Mouse (Mus musculus) embryo, embryonic 11 days (tissue): Measurements from ENCODE around the gene Zfr2.
A peak's percentile ranks its signal among the peaks of the same experiment; 100 is the strongest.

ENCODE experiments used
- DNase-seq: peaks from one replicate; pipeline ENCODE4 v3.0.0-alpha.2; 2015

Zfr2 gene

DNA sequence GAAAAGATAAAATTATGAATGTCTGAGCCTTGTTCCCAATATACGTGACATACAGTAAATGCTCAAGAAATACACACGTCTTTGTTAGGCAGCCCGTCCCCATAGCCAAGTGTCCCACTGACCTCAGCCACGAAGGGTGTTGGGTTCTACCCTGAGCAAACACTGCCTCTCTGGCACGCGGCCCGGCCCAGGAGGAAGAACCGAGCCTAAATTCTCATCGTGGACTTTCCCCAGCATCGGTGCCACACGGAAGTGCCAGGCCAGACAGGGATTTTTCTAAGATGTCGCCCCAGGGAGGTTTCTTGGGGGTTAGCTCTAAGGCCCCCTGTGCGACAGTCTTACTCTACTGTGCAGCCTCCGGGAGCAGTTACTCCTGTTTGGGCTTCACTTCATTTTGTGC is 56.9 kb downstream of the Zfr2 start:
- no peak for DNase-seq

DNA sequence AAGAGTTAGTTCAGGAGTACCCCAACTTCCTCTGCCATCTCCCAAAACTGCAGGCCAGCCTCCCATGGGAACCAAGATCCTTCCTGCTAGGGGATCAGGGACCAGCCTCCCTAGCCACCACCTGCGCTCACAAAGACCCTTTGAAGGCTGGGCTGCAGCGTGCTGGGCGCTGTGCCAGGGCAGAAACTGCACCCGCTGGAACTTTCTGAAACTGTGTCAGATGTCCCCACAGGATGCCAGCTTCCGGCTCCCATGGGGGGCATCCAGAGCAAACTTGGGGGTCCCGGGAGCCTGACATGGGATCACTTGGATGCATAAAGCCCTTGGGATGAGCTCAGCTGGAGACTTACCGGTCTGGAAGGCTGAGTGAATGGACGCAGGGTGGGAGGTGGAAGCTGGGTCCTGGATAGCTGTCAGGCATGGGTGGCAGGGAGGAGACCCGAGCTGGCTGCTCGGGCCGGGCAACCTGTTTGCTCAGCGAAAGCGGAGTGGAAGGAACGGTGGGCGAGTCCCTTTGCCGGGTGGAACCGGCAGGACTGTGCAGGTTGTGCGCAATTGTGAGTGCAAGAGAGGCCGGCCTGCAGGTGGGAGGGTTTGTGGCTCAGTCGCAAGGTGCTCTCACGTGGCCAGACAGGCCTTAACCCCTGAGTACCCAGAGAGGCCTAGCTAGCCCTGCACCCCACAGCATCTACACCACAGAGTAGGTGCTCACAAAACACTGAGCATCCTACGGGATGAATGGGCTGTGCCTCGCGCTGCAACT is 57.9 kb downstream of the Zfr2 start:
- DNase-seq, result no peak

DNA sequence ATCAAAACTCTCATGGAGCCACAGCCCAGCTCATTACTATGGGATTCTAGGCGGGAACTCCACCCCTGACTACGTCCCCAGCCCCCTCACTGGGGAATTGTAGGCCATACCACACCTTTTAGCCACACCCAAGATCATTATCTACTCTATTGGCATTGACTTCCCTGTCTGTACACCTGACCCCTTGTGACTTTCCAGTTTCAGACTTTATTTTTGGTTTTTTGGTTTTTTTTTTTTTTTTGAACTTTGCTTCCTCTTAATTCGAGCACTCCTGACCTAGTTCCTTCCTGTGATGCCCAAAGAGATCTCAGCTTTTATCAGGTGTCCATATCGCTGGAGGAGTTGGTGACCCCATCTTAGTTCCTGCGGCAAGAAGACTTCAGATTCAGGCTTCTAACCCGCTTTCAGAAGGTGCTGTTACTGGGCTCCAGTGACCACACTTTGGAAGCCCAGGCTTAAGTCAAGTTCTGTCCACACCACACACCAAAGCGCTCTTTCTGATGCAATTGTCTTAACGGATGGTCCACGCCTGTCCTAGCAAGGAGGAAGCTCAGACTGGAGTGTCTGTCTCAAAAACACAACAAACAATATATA is 58.7 kb downstream of the Zfr2 start, which contains the start of gene Tjp3:
Gene Tjp3 (minus strand): TSS at position 71 of the 594 bp plus-strand sequence.
- DNase-seq, result no peak

DNA sequence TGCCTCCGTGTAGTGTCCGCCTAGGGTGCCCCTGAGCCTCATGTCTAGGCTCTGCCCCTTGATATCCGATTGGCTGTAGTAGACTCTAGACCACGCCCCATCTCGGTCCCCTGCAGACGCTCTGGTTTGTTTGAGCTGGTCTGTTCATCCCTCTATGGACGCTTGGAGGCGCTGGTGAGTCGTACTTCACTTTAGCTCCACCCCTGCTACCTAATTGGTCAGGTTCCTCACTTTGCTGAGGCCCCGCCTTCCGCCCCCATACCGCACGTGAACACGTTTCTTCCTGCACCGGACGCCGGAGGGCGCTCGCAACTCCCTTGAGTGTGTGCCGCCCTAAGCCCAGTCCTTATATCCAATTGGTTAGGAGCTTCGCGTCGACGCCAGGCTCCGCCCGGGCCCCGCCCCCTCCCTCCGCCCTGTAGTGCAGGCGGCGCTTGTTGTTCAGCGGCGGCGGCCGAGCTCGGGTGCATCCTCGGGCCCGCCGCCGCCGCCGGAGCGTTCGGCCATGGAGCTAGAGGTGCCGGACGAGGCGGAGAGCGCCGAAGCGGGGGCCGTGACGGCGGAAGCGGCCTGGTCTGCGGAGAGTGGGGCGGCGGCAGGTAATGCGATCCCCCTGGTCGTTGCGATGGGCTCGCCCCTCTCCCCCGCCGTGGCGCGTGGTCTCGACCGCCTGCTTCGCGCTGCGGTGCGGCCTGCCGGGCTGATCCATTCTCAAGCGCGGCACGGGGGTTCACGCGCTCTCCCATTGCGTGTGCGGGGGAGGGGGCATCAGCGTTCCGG is 59.8 kb downstream of the Zfr2 start, which contains the start of gene Pip5k1c:
Gene Pip5k1c (plus strand): TSS at position 410 of the 780 bp plus-strand sequence.
- DNase-seq, result peak; percentile 100

DNA sequence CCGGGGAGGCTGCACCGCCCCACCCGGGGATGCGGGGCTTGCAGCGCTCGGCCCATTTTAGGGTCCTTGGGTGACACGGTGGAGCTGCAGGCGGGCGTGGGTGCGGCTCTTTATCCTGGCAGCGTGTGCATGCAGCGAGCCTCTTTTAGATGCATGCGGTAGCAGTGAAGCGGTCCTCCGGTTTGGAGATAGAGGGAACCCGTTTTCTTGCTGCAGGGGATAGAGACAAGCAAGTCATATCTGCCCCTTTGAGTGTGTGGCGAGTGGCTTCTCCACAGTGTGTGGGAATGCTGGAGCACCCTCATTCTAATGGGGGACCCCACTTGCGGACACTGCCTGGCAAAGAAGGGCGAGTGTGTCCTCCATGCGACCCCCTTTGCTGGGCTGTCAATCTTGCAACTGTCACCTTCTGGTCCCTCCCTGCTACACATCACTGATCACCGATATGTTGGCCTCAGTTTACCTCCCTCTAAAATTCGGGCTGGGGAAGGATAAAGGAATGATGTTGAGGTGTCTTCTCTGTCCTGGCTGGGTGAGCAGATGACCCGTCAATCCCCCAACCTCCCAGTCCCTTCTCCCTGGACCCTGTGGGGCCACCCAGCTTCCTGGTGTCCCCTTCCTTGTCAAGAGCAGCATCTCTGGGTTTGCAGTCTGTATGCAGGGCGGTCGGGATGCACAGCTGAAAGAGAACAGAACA is 60.5 kb downstream of the Zfr2 start:
- no peak for DNase-seq

DNA sequence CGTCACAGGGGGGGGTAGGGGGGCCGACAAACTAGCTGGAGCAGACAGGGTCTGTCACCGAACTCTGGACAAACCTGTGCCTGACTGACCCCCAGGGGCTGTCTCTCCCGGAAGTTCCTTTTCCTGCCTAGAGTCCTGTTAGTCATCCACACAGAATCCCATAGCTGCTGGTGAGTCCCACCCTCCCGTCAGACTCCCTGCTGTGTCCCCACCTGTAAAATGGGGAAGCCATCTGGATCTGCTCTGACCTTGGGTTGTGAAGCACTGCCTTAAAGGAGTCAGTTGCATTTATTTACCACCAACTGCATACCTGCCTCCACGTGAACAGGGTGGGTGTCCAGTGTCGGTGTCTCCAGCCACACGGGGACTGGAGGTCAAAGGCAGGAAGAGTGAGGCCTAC is 61.5 kb downstream of the Zfr2 start:
- no peak for DNase-seq

DNA sequence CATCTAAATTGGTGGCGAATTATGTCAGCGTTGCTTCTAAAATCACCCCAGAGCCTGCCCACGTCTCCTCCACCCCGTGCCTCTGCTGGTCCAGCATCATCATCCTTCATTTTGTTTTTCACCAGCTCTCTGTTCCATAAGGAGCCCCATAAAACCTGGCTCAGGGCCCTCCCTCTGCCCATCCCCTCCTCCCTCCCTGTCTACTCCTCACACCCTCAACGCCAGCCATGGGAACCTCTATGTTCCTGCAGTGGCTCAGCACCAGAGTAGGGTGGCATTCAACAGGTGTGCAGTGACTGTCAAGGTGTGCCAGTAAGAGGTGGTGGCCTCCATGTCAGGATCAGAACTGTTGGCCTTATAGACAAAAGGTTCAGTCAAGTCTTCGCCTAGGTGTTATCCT is 62.2 kb downstream of the Zfr2 start:
- no peak for DNase-seq

DNA sequence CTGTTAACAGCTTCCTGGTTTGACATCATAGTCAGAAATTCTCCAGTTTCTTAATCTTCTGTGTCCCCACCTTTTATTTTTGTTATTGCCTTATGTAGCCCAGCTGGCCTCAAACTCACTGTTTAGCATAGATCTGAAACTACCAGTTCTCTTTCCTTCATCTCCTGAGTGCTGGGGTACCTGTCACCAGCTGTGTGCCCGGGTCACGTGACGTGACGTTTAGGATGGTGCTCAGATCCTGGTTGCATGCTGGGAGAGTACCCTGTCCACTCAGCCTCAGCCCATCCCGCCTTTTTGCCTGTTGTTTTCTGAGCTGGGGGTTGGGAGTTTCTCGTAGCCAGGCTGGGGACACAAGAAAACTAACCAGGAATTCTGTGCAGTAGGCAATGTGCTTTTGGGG is 64.3 kb downstream of the Zfr2 start:
- no peak for DNase-seq

DNA sequence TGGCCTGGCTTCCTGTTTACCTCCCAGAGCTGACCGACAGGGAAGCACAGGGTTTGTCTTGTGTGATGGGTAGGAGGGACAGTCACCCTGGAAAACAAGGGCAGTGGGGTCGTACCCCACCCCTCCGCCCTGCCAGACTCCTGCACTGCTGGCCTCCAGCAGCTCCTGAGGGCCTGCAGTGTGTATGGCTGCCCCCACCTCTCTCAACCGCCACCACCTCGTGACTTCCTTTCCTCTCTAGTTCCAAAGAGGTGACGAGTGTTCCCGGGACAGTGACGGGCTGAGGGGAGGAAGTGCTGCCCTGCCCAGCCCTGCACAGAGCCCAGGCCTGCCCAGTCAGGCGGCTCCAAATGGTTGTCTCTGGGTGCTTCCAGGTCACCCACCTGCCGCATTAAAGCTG is 64.9 kb downstream of the Zfr2 start:
- DNase-seq, result no peak

DNA sequence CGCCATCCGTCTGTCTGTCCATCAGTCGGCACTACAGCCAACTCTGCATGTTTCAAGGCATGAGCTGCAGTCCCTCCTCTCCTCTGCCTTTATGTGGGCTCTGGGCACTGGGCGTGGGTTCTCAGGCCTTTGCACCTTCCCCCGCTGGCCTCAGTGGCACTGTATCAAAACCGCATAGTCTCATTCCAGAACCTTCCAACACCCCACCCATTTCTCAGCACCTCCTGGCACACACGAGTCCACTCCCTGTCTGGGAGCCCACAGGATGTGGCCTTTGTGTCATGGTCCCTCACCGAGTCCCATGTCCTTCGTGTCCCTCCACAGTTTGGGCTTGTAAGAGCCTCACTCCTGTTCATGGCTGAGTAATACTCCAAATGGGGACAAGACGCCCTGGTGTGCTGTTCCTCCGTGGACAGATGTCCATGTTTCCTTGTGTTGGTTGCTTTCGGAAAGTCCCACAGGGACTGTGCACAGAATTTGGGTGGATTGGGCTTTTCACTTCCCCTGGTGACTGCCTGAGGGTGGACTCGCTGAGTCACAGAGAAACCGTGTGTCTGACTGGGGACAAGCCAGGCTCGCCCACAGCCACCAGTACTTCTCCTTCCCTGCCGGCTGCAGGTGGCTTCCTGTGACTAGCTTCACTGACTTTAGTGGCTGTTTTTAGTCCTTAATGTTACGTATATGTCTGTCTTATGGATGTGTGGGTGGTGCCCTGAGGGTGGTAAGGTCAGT is 65.6 kb downstream of the Zfr2 start:
- no peak for DNase-seq

DNA sequence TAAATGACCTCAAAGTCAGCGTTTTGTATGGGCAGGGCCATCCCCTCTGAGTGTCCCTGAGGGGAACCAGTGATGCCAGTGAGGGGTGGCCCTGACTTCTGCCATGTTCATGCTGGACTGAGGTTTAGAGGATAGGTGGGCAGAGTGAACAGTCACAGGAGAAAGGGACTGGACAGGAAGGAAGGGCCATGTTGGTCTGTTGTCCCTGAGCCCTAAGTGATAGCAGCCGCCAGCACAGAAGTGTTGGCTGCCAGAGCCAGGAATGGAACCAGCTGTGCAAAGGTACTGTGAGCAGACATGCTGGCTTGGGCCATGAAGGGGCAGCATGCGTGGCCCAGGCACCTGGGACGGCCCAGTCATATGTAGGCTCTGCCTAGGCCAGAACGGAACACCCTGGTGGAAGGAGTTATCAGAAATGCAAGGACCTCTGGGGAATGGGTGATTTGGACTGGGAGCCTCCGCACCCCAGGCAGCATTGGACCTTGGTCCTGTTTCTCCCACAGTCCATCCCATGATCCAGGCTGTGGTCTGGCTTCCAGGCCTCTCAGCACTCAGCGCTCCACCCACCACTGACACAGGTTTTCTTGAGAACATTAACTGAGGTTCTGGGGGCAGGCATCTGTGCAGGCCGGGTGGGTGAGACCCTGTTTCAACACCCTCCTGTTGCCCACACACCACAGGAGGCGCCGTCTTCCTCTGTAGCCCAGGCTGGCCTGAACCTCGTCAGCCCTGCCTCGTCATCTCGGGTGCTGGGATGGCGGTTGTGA is 66.8 kb downstream of the Zfr2 start:
- no peak for DNase-seq

DNA sequence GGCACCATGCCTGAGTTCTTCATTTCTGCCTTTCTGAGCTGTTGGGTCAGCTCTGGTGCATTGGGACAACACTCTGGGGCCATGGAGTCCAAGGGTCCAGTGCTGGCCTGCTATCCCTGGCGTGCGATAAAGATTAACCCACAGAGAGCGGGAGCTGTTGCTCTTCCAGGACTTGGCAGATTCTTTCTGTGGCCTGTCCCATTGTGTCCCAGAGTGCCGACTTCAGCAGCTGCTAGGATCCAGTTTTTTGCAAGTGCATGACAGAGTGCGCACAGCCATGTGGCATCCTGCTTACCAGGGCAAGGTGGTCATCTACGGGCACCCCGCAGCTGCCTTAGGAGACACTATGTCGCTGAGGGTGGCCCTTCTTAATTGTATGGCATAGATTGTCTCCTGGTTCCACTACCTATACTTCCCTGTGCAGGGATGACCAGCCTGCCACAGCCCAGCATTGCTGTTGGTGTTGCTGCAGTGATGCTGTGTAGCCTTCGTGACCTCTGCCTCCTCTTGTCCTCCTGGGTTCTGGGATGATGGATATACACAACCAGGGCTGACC is 67.5 kb downstream of the Zfr2 start:
- no peak for DNase-seq

DNA sequence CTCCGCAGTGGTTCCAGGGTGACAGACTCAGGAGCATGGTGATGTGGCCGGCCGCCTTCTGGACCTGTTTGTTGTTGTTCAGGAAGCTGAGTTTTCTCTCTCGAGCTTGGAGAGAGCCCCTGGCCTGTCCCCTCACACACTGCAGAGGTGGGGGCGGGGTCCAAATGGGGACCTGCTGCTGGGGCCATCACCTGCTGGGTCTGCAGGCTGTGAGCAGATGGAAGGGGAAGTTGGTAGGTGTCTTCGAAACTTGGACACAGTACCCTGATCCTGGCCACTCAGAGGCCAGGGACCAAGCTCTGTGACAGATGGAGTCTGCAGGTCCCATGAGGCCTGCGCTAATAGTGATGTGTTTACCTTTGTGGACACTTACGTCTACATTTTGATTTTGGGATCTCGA is 68.4 kb downstream of the Zfr2 start:
- no peak for DNase-seq
